Mouse (Mus musculus) lung, embryonic 15.5 days (tissue): ENCODE measurements around the gene Hmx3. TPM values are rescaled to one million over a fixed set of nuclear protein-coding genes. Genes with fewer than 3 reads are reported as not detected.

Source experiments
- ATAC-seq: fragments of 200-750 bp; cut with Nextera tagmentation; 2 replicates; pipeline ENCODE4 v1.8.0; 2017; ENCODE audit warnings: moderate number of reproducible peaks, borderline replicate concordance; ENCODE audit not compliant: low FRiP score, low TSS enrichment; ENCODE audit errors: extremely low read depth
- H3K27ac ChIP-seq: fragments of 300-500 bp; sonication (generic); 2 replicates; pipeline ENCODE4 v1.5.1; 2015; ENCODE audit warnings: moderate library complexity, mild to moderate bottlenecking, inconsistent platforms
- H3K27me3 ChIP-seq: fragments of 300-500 bp; sonication (generic); 2 replicates; pipeline ENCODE4 v1.6.1; 2015; ENCODE audit warnings: inconsistent platforms
- H3K36me3 ChIP-seq: fragments of 300-500 bp; sonication (generic); 2 replicates; pipeline ENCODE4 v1.6.1; 2015; ENCODE audit warnings: inconsistent platforms
- H3K4me1 ChIP-seq: fragments of 300-500 bp; sonication (generic); 2 replicates; pipeline ENCODE4 v1.6.1; 2015; ENCODE audit warnings: inconsistent platforms
- H3K4me2 ChIP-seq: fragments of 300-500 bp; sonication (generic); 2 replicates; pipeline ENCODE4 v1.6.1; 2015; ENCODE audit warnings: inconsistent platforms, mild to moderate bottlenecking, moderate library complexity
- H3K4me3 ChIP-seq: fragments of 300-500 bp; sonication (generic); 2 replicates; pipeline ENCODE4 v1.5.1; 2015; ENCODE audit warnings: mild to moderate bottlenecking, inconsistent platforms
- H3K9ac ChIP-seq: fragments of 300-500 bp; sonication (generic); 2 replicates; pipeline ENCODE4 v1.6.1; 2015; ENCODE audit warnings: inconsistent platforms
- H3K9me3 ChIP-seq: fragments of 300-500 bp; sonication (generic); 2 replicates; pipeline ENCODE4 v1.6.1; 2016; ENCODE audit warnings: inconsistent platforms
- WGBS: fragments of 180-500 bp; shearing (Covaris S2); methylation state at CpG from one replicate; pipeline ENCODE4 v1.1.7; 2015; 5-methylcytosine and 5-hydroxymethylcytosine counted together
- polyA plus RNA-seq: library from polyadenylated mRNA; unstranded; fragments of >200 nt; fragmentation: Nextera tagmentation; extraction: Ambion mirVana; gene quantifications from 2 replicates; pipeline ENCODE4 v1.2.1, GENCODE M21; 2015

The Hmx3 gene
- polyA plus RNA-seq, 1 experiment from 2014 or later = not detected

DNA sequence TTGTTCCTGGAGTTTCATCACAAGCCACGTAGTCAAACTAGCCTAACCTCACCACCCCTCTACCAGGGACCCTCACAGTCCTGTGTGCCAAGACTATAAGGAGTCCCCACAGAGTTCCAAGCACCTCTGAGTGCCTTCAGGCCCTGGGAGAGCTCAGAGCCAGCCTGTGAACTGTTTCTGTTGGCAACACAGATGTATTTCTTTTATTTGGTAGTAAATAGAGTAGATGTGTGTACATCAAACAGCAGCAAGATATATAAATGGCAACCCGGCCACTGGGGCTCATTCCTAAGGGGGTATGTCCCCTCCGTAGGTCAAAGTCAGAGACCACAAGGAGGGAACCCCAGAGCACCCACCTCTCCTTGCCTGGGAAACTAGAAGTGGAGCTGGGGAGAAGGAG is 5.8 kb downstream of the Hmx3 start, which contains the start of gene Hmx2:
Hmx2 (plus strand) TSS at position 301 of the 400 bp plus-strand sequence.
- no peak within 1 kb of the TSS for H3K4me3 ChIP-seq
- no peak within 1 kb of the TSS for H3K4me2 ChIP-seq
- H3K27me3 ChIP-seq = peaks cover 98% of the 10 kb centered on the region
- peaks cover 16% of the 10 kb centered on the region for H3K4me1 ChIP-seq
- no peak for ATAC-seq
- H3K27ac ChIP-seq = no peak within 1 kb of the TSS
- H3K36me3 ChIP-seq = no peaks in the 10 kb centered on the region
- H3K9me3 ChIP-seq = no peaks in the 10 kb centered on the region
- H3K9ac ChIP-seq = no peak within 1 kb of the TSS
- WGBS = 4% methylated on average over 3 of the region's 3 CpGs

DNA sequence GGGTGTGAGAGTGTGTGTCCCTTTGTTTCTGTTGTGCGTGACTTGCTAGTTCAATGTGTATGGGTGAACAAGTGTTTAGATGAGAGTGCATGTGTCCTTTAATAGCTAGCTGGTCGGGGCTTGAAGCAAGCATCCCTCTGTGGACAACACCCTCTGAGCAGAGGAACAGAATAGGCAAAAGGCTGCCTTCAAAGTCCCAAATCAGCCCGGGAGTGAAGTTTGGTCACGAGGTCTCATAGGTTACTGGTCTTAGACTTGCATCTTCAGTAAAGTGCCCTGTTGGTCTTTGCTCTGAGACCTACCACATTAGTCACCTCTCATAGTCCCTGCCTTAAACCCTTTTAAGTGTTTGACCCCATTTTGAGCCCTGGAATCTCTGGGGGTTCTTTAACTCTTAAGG is 8.8 kb downstream of the Hmx3 start:
- Histone ChIP-seq H3K4me1 (peaks cover 25% of the 10 kb centered on the region), H3K27me3 (peaks cover 100% of the 10 kb centered on the region), H3K27ac (no peak overlapping the region), H3K9ac (no peak overlapping the region), H3K4me2 (no peak overlapping the region), H3K36me3 (no peaks in the 10 kb centered on the region), H3K4me3 (no peak overlapping the region), H3K9me3 (no peaks in the 10 kb centered on the region)
- ATAC-seq = no peak
- WGBS = under 1% methylated on average over 4 of the region's 4 CpGs

DNA sequence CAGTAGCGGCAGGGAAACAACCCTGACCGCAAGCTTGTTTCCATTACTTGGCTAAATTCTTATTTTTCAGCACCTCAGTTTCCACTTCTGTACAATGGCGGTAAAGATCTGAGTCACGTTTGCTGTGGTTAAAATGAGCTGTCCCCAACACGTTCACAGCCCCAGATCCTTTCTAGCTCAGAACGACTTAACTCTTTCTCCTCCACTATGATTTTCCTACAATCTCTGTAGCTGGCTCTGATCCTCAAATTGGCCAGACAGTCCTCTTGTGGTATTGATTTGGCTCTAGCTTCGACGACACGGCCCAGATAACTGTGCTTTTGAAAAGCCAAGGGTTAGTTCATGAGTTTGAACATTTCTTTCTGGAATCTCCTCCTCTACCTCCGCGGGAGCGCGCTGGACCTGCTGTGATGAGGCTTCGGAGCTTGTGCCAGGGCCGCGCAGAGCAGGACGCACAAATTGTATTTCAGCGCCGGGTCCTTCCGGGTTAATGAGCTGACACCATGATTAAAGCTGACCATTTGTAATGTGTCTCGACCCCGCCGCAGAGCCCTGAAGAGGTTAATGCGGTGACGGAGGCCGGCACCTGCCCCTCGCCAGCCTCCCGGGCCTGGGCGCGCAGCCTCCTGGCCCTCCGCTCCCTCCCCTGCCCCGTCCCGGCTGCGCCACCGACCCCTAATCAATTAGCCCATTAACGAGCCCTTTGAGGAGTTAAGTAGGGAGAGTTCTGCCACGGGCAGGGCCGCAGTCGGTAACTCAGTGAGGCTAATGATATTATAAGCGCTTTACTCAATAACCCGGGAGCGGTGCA is 9.5 kb downstream of the Hmx3 start:
- Histone ChIP-seq H3K9me3 (no peaks in the 10 kb centered on the region), H3K27me3 (peaks cover 100% of the 10 kb centered on the region), H3K4me3 (no peak overlapping the region), H3K4me1 (peaks cover 25% of the 10 kb centered on the region), H3K36me3 (no peaks in the 10 kb centered on the region), H3K4me2 (no peak overlapping the region), H3K27ac (no peak overlapping the region), H3K9ac (no peak overlapping the region)
- WGBS = 1% methylated on average over 42 of the region's 42 CpGs
- no peak for ATAC-seq

DNA sequence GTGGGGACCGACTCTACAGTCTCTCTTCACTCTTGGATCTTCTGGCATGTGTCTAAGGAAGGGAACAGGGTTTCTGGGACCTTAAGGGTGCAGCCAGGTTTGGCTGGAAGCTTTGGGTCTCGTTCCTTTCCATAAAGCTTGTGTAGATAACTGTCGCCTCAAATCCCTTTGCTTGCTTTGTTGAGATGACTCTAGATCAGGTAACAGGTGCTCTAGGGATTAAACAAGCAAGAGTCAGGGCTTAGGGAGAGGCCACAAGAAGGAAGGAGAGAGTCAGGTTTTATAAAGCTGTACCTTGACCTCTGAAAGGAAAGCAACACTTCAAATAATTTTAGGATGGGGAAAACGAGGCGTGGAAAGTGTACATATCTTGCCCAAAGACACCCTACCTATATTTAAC is 10.1 kb downstream of the Hmx3 start:
- Histone ChIP-seq H3K9me3 (no peaks in the 10 kb centered on the region), H3K4me3 (no peak overlapping the region), H3K27ac (no peak overlapping the region), H3K36me3 (no peaks in the 10 kb centered on the region), H3K9ac (no peak overlapping the region), H3K4me2 (no peak overlapping the region), H3K4me1 (peaks cover 19% of the 10 kb centered on the region), H3K27me3 (peaks cover 100% of the 10 kb centered on the region)
- no peak for ATAC-seq
- 3% methylated on average over 5 of the region's 5 CpGs for WGBS

DNA sequence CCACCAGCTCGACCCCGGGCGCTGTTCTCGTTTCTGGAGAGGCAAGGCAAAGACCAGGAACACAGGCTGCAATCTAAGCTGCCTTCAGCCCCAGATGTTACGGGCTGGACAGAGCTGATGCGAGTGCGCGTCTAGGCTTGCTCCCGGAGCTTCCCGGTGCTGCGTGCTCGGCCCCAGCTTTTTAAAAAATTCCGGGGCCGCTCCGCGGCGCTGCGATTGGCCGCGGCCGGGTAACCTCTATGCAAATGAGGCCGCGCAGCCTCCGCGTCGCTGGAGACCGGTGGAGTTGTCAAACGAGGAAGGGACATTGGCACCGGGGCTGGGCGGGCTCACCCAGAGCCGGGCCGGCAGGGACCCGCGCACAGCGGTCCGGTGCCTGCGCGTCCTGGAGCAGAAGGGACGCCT is 11.1 kb downstream of the Hmx3 start:
- H3K4me3 ChIP-seq = peak overlapping the region; percentile 35
- WGBS = 0% methylated on average over 30 of the region's 39 CpGs
- H3K4me2 ChIP-seq = peak overlapping the region; percentile 56
- H3K9me3 ChIP-seq = no peaks in the 10 kb centered on the region
- H3K36me3 ChIP-seq = no peaks in the 10 kb centered on the region
- no peak overlapping the region for H3K9ac ChIP-seq
- peaks cover 100% of the 10 kb centered on the region for H3K27me3 ChIP-seq
- peaks cover 19% of the 10 kb centered on the region for H3K4me1 ChIP-seq
- peak; percentile 56; the same call in 1 of the 2 replicates for ATAC-seq
- no peak overlapping the region for H3K27ac ChIP-seq

DNA sequence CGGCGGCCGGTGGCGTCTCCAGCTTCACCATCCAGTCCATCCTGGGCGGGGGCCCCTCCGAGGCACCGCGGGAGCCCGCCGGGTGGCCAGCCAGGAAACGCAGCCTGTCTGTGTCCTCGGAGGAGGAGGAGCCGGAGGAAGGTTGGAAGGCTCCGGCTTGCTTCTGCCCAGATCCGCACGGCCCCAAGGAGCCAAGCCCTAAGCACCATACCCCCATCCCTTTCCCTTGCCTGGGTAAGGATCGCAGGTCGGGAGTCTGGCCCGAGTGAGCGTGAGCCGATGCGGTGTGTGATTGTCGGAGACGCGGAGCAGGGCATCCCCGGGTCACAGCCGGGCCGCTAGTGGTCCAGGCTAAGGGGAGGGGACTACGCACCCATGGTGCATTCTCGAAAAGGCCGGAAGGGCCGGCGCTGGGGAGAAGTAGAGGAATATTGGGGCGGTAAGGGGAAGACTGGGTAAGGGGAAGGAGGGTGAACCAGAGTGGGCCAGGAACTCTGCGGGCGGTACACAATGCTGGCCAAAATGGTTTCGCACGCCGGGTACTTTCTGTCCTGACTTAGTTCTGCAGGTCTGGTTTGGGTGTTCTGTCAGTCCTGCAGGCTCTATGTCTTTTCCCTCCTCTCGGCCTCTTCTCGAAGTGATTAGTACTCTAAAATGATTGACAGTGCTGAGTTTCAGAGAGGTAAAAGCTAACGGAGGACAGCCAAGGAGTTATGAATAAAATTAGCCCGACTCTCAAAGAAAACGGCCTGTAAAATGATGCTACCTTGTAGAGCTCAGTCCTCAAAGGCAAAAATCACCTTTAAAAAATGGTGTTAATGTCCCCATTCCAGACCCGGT is 11.9 kb downstream of the Hmx3 start:
- Histone ChIP-seq H3K9ac (no peak overlapping the region), H3K4me3 (peak overlapping the region; percentile 35), H3K36me3 (no peaks in the 10 kb centered on the region), H3K27ac (no peak overlapping the region), H3K4me2 (peak overlapping the region; percentile 56), H3K4me1 (peaks cover 19% of the 10 kb centered on the region), H3K27me3 (peaks cover 98% of the 10 kb centered on the region), H3K9me3 (no peaks in the 10 kb centered on the region)
- peak; percentile 32; the same call in 1 of the 2 replicates for ATAC-seq
- WGBS = 1% methylated on average over 45 of the region's 45 CpGs

DNA sequence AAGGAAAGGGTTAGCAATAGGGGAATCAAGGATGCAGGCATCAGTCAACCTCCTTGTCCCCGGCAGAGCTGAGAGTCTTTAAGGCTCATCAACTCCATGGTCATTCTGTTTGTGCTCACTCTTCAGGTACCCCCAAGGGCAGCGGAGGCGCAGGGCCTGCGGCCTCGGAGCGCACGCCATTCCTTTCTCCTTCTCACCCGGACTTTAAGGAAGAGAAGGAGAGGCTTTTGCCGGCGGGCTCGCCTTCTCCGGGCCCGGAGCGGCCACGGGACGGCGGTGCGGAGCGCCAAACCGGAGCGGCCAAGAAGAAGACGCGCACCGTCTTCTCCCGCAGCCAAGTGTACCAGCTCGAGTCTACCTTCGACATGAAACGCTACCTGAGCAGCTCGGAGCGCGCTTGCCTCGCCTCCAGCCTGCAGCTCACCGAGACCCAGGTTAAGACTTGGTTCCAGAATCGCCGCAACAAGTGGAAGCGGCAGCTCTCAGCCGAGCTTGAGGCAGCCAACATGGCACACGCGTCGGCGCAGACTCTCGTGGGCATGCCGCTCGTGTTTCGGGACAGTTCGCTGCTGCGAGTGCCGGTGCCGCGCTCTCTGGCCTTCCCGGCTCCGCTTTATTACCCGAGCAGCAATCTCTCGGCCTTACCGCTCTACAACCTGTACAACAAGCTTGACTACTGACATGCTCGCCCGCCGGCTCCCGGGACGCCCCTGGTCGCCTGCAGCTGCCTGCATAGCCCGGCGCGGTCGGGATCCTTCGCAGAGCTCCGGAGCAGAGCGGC is 12.8 kb downstream of the Hmx3 start:
- Histone ChIP-seq H3K9me3 (no peaks in the 10 kb centered on the region), H3K27ac (no peak overlapping the region), H3K9ac (no peak overlapping the region), H3K27me3 (peaks cover 89% of the 10 kb centered on the region), H3K4me3 (peak overlapping the region; percentile 21), H3K4me2 (peak overlapping the region; percentile 47), H3K36me3 (no peaks in the 10 kb centered on the region), H3K4me1 (peaks cover 19% of the 10 kb centered on the region)
- 1% methylated on average over 68 of the region's 68 CpGs for WGBS
- no peak for ATAC-seq

DNA sequence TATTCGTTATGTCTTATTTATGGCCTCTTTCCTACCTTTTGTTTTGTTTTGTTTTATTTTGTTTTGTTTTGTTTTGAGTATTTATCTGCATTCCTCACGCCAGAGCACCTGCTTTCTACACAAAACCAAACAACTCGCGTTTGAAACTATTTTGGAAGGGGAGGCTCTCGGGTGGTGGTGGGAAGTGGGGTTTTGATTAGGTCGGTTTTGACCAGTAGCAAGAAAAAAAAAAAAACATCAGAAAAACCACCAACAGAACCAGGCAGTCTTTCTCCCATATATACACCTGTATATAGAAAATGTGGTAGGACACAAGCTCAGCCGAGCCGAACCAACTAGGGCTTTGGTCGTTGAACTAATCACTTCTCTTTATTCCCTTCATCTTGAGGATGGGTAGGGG is 13.4 kb downstream of the Hmx3 start:
- H3K9ac ChIP-seq = no peak overlapping the region
- peaks cover 83% of the 10 kb centered on the region for H3K27me3 ChIP-seq
- H3K4me2 ChIP-seq = peak overlapping the region; percentile 47; the same call in 1 of the 2 replicates
- ATAC-seq = no peak
- 2% methylated on average over 9 of the region's 9 CpGs for WGBS
- no peak overlapping the region for H3K27ac ChIP-seq
- H3K9me3 ChIP-seq = no peaks in the 10 kb centered on the region
- H3K4me3 ChIP-seq = no peak overlapping the region
- H3K4me1 ChIP-seq = peaks cover 21% of the 10 kb centered on the region
- H3K36me3 ChIP-seq = no peaks in the 10 kb centered on the region

- Histone ChIP-seq H3K9me3 (no peaks in the 10 kb centered on the region), H3K4me3 (no peak overlapping the region), H3K4me2 (0 out of 2 replicates have a peak overlapping the region, but pooled peaks have one; percentile 2), H3K27me3 (peaks cover 77% of the 10 kb centered on the region), H3K36me3 (no peaks in the 10 kb centered on the region), H3K4me1 (peaks cover 25% of the 10 kb centered on the region), H3K27ac (no peak overlapping the region), H3K9ac (no peak overlapping the region)
- no peak for ATAC-seq
- WGBS = under 1% methylated on average over 37 of the region's 37 CpGs
Measured at GRCm38 (mm10) chr7:131556541-131557271, 14.0 kb downstream of the Hmx3 start.

DNA sequence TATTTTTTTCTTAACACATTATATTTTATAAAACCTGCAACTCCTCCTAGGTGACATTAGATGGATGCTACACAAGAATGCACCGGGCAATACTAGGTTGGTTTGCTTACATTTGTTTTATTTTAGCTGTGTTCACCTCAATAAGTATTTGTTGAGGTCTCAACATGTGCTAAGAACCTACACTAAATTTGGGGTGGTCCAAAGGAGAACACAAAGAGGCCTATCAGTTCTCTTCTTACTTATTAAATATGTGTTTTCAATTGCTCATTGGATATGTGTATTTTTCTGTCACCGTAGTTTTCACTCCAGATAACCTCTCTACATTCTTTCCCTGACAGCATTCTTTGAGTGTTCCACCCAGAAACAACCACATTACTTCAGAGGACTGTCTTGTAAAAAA is 15.1 kb downstream of the Hmx3 start:
- no peak for ATAC-seq
- 19% methylated on average over 2 of the region's 2 CpGs for WGBS

More for the DNA sequence above, 15.1 kb downstream of the Hmx3 start:
- Histone ChIP-seq H3K9ac (no peak overlapping the region), H3K9me3 (no peaks in the 10 kb centered on the region), H3K4me3 (no peak overlapping the region), H3K4me1 (peaks cover 35% of the 10 kb centered on the region), H3K4me2 (no peak overlapping the region), H3K27me3 (peaks cover 67% of the 10 kb centered on the region), H3K36me3 (peaks cover 7% of the 10 kb centered on the region), H3K27ac (no peak overlapping the region)
